Mouse (Mus musculus) kidney, adult 2 months (tissue): ENCODE measurements around the gene 4930583I09Rik. TPM values are rescaled to one million over a fixed set of nuclear protein-coding genes. Genes with fewer than 3 reads are reported as not detected.

Source experiments
- DNase-seq: peaks from one replicate; pipeline ENCODE4 v3.0.0; 2021
- H3K27ac ChIP-seq: fragments of 200-500 bp; 2 replicates; pipeline ENCODE4 v1.5.1; 2012; ENCODE audit warnings: low read depth, low read length, control low read depth, inconsistent platforms; ENCODE audit not compliant: insufficient read depth
- H3K27me3 ChIP-seq: fragments of 200-500 bp; replicated peaks from 2 replicates; pipeline ENCODE4 v1.6.1; 2012; ENCODE audit warnings: mild to moderate bottlenecking, moderate library complexity, low read length, inconsistent platforms; ENCODE audit not compliant: control insufficient read depth, insufficient read depth
- H3K36me3 ChIP-seq: fragments of 200-500 bp; 2 replicates; pipeline ENCODE4 v1.6.1; 2012; ENCODE audit warnings: mild to moderate bottlenecking, moderate library complexity, low read length, inconsistent platforms; ENCODE audit not compliant: control insufficient read depth, insufficient read depth
- H3K4me1 ChIP-seq: fragments of 200-500 bp; 2 replicates; pipeline ENCODE4 v1.6.1; 2011; ENCODE audit warnings: low read length; ENCODE audit not compliant: control insufficient read depth, insufficient read depth
- H3K4me3 ChIP-seq: fragments of 200-500 bp; 2 replicates; pipeline ENCODE4 v1.5.1; 2011; ENCODE audit warnings: mild to moderate bottlenecking, low read depth, low read length, control low read depth; ENCODE audit not compliant: insufficient read depth
- CTCF ChIP-seq: fragments of 200-500 bp; conservative IDR thresholded peaks from 2 replicates; pipeline ENCODE4 v1.5.1; 2011; ENCODE audit warnings: low read depth, mild to moderate bottlenecking, control low read depth, low read length, moderate library complexity, mixed read lengths; ENCODE audit not compliant: insufficient read depth, insufficient read length
- POLR2A ChIP-seq: fragments of 200-500 bp; IDR thresholded peaks from one replicate; pipeline ENCODE4 v1.6.1; 2011; ENCODE audit warnings: low read depth, low read length, control low read depth
- WGBS: fragments of 180-500 bp; shearing (Covaris S2); methylation state at CpG from one replicate; pipeline ENCODE4 v1.1.7; 2018; 5-methylcytosine and 5-hydroxymethylcytosine counted together
- polyA plus RNA-seq: library from polyadenylated mRNA; depleted of rRNA; stranded (reverse); fragments of >200 nt; gene quantifications from 2 replicates; pipeline ENCODE4 v1.2.3, GENCODE M21; 2012; rRNA removed

Gene 4930583I09Rik
- polyA plus RNA-seq: not detected in 2 replicates

- 67% methylated on average over 6 of the region's 6 CpGs for WGBS
- no peak for DNase-seq
- Histone ChIP-seq H3K4me1 (no peaks in the 10 kb centered on the region), H3K36me3 (no peaks in the 10 kb centered on the region), H3K27ac (no peak within 1 kb of the TSS), H3K27me3 (no peaks in the 10 kb centered on the region), H3K4me3 (no peak within 1 kb of the TSS)
- no peak for TF ChIP-seq CTCF
- TF ChIP-seq POLR2A: no peak
These were observed at the start of gene 4930583I09Rik for GRCm38 (mm10) chr17:64835928-64836327. Gene 4930583I09Rik, minus strand, starts transcription at chr17:64836071.

DNA sequence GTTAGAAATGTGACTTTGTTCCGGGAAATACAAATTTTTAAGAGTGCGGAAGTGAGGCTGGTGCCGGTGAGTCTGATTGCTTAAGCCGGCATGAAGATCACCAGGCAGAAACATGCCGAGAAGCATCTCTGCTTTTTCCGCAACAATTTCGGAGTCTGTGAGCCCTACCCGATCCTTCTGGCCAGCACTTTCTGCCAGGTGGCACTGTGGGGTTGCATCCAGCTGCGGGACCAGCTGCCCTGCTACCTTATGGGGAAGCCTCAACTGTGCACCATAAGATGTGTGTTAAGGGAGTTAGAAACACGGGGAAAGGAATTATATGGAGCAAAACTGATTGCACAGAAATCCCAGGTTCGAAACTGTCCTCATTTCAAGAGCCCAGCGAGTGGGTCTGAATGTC, 40.2 kb upstream of the 4930583I09Rik start:
- 86% methylated on average over 12 of the region's 12 CpGs for WGBS

GRCm38 (mm10) chr17:64873651-64874072, 37.8 kb upstream of the 4930583I09Rik start:
- Histone ChIP-seq H3K4me1 (peaks cover 7% of the 10 kb centered on the region; the same call in 1 of the 2 replicates), H3K27ac (no peak overlapping the region), H3K27me3 (no peaks in the 10 kb centered on the region; the same call in 1 of the 2 replicates), H3K36me3 (no peaks in the 10 kb centered on the region), H3K4me3 (no peak overlapping the region)
- 17% methylated on average over 4 of the region's 4 CpGs for WGBS
- TF ChIP-seq POLR2A (no peak), CTCF (peak; percentile 67)
- DNase-seq: peak; percentile 55

More for the DNA sequence above, 40.2 kb upstream of the 4930583I09Rik start:
- H3K27me3 ChIP-seq: no peaks in the 10 kb centered on the region; the same call in 1 of the 2 replicates
- DNase-seq: no peak
- no peak overlapping the region for H3K27ac ChIP-seq
- peaks cover 7% of the 10 kb centered on the region; the same call in 1 of the 2 replicates for H3K4me1 ChIP-seq
- H3K36me3 ChIP-seq: no peaks in the 10 kb centered on the region
- TF ChIP-seq CTCF (no peak), POLR2A (no peak)
- H3K4me3 ChIP-seq: no peak overlapping the region

DNA sequence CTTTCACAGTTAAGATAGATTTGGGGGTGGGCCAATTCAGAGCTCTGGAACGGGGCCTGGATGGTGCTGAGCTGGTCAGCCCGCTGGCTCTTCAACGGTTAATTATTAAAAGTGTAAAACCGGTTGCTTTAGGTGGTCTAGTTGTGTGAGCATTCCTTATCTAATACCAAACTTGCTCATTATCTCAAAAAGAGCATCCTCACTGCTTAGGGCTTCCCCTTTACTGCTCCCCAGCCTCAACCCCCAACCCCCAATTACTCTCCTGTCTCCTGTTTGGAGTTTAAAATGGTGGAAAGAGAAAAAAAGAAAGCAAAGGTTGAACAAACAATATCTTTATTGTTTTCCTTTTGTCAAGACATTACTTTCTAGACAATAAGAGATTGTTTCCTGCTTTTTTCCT, 27.9 kb upstream of the 4930583I09Rik start:
- 47% methylated on average over 4 of the region's 4 CpGs for WGBS
- Histone ChIP-seq H3K27me3 (no peaks in the 10 kb centered on the region), H3K27ac (no peak overlapping the region), H3K4me1 (no peaks in the 10 kb centered on the region), H3K4me3 (no peak overlapping the region), H3K36me3 (no peaks in the 10 kb centered on the region)
- no peak for TF ChIP-seq CTCF
- peak; percentile 39 for DNase-seq

- no peak for DNase-seq
- H3K4me3 ChIP-seq: no peak overlapping the region
- H3K27ac ChIP-seq: no peak overlapping the region
- H3K36me3 ChIP-seq: no peaks in the 10 kb centered on the region
- no peaks in the 10 kb centered on the region for H3K27me3 ChIP-seq
- no peak for TF ChIP-seq POLR2A
- no peaks in the 10 kb centered on the region; the same call in 1 of the 2 replicates for H3K4me1 ChIP-seq
- WGBS: 78% methylated on average over 3 of the region's 3 CpGs
These were observed 25.1 kb upstream of the 4930583I09Rik start for GRCm38 (mm10) chr17:64860963-64861362.

GRCm38 (mm10) chr17:64858848-64859247, 23.0 kb upstream of the 4930583I09Rik start:
- no peaks in the 10 kb centered on the region; the same call in 1 of the 2 replicates for H3K4me1 ChIP-seq
- TF ChIP-seq CTCF: no peak
- TF ChIP-seq POLR2A: no peak
- 79% methylated on average over 6 of the region's 6 CpGs for WGBS
- DNase-seq: no peak
- H3K27ac ChIP-seq: no peak overlapping the region
- no peaks in the 10 kb centered on the region for H3K27me3 ChIP-seq
- no peaks in the 10 kb centered on the region for H3K36me3 ChIP-seq
- no peak overlapping the region for H3K4me3 ChIP-seq

DNA sequence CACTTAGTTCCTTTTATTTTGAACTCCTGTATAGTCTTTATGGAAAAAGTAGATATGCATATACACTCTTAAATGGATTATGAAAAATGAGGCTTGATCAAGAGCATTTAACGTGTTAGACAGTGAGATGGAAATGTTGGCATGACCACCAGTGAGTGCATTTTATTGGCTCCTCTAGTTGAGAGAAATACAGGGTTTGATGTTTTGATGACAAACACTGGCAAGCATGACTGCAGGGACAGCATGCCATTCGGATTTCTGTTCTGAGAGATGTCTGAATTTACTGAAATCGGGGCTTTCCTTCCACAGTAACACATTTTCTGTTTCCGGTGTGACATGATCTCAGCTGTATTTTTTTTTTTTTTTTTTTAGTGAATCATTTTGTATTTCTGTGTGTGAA, 12.2 kb upstream of the 4930583I09Rik start:
- no peaks in the 10 kb centered on the region for H3K4me1 ChIP-seq
- no peak for TF ChIP-seq POLR2A
- TF ChIP-seq CTCF: no peak
- 79% methylated on average over 4 of the region's 4 CpGs for WGBS
- H3K27ac ChIP-seq: no peak overlapping the region
- DNase-seq: no peak
- H3K4me3 ChIP-seq: no peak overlapping the region
- no peaks in the 10 kb centered on the region for H3K36me3 ChIP-seq
- H3K27me3 ChIP-seq: no peaks in the 10 kb centered on the region
